Comparison of ENCODE assay signal across 8 mouse cellular contexts in genomic region chr2:104134150-104135056, GRCm38 (mm10). TPM values are rescaled to one million over a fixed set of nuclear protein-coding genes. Genes with fewer than 3 reads are reported as not detected.
A peak's percentile ranks its signal among the peaks of the same experiment; 100 is the strongest.
DNase-seq lines count a peak whose midpoint lies in the region; ATAC-seq and TF ChIP-seq lines count a peak whose summit lies in the region.

No protein-coding gene starts in this region.

- H3K4me2 ChIP-seq in heart, embryonic 16.5 days (ENCODE audit: low read depth, low read length) = no peak overlapping the region
- H3K4me2 ChIP-seq in liver, embryonic 11.5 days = no peak overlapping the region
- H3K4me2 ChIP-seq in neural tube, embryonic 11.5 days (ENCODE audit: low read depth) = no peak overlapping the region

- no peaks in the 10 kb centered on the region for H3K9me3 ChIP-seq in heart, embryonic 16.5 days (replicated peaks; ENCODE audit: control insufficient read depth, low read length)
- H3K9me3 ChIP-seq in liver, embryonic 11.5 days (ENCODE audit: control insufficient read depth, low read length) = no peaks in the 10 kb centered on the region
- H3K9me3 ChIP-seq in neural tube, embryonic 11.5 days (ENCODE audit: control insufficient read depth, low read length) = no peaks in the 10 kb centered on the region

- no peaks in the 10 kb centered on the region for H3K4me1 ChIP-seq in heart, embryonic 16.5 days (ENCODE audit: control insufficient read depth, insufficient read depth, low read length)
- peaks cover 16% of the 10 kb centered on the region for H3K4me1 ChIP-seq in liver, embryonic 11.5 days (replicated peaks; ENCODE audit: control insufficient read depth, insufficient read depth, low read length)
- no peaks in the 10 kb centered on the region for H3K4me1 ChIP-seq in neural tube, embryonic 11.5 days (ENCODE audit: control insufficient read depth, insufficient read depth, low read length)

- H3K27ac ChIP-seq in heart, embryonic 16.5 days (ENCODE audit: low read length) = no peak overlapping the region
- no peak overlapping the region for H3K27ac ChIP-seq in liver, embryonic 11.5 days (ENCODE audit: low read depth, low read length)
- H3K27ac ChIP-seq in neural tube, embryonic 11.5 days (ENCODE audit: low read depth, low read length) = no peak overlapping the region

- peak; percentile 91 for DNase-seq in embryo, embryonic 10.5 days (ENCODE audit: low spot score)
- peak; percentile 77 for DNase-seq in kidney, postnatal 10 days
- DNase-seq in liver, embryonic 11.5 days (ENCODE audit: low spot score) = peak; percentile 61
- peak; percentile 71 for DNase-seq in neural tube, embryonic 11.5 days (ENCODE audit: low spot score)
- DNase-seq in testis, postnatal 14 days (ENCODE audit: low spot score) = peak; percentile 49

- peak; percentile 87 for ATAC-seq in activated CD4-positive, CD25-positive, alpha-beta regulatory T cell, adult 4 months
- ATAC-seq in heart, embryonic 16.5 days (replicated peaks; ENCODE audit: extremely low read depth, insufficient read depth, low FRiP score) = 0 out of 2 replicates have a peak, but pooled peaks have one; percentile 33
- ATAC-seq in liver, embryonic 11.5 days (replicated peaks; ENCODE audit: low FRiP score) = no peak
- peak; percentile 45; the same call in 1 of the 2 replicates for ATAC-seq in neural tube, embryonic 11.5 days (ENCODE audit: insufficient read depth, low FRiP score, low TSS enrichment)

- no peak overlapping the region for H3K4me3 ChIP-seq in C2C12 (ENCODE audit: insufficient read depth, poor library complexity, severe bottlenecking)
- H3K4me3 ChIP-seq in heart, embryonic 16.5 days (ENCODE audit: low read length) = no peak overlapping the region
- no peak overlapping the region for H3K4me3 ChIP-seq in liver, embryonic 11.5 days (ENCODE audit: low read depth, low read length)
- no peak overlapping the region for H3K4me3 ChIP-seq in neural tube, embryonic 11.5 days (ENCODE audit: low read depth, low read length)

- TF ChIP-seq CTCF in C2C12 (IDR thresholded peaks at IDR 0.05; ENCODE audit: control insufficient read depth, insufficient read depth, insufficient read length) = peak; percentile 34

- WGBS in heart, embryonic 16.5 days = 46% methylated on average over 8 of the region's 8 CpGs
- WGBS in liver, embryonic 11.5 days = 43% methylated on average over 8 of the region's 8 CpGs
- 48% methylated on average over 8 of the region's 8 CpGs for WGBS in neural tube, embryonic 11.5 days

- H3K36me3 ChIP-seq in C2C12 (ENCODE audit: control insufficient read depth, insufficient read depth) = no peaks in the 10 kb centered on the region
- no peaks in the 10 kb centered on the region for H3K36me3 ChIP-seq in heart, embryonic 16.5 days (ENCODE audit: control insufficient read depth, insufficient read depth)
- no peaks in the 10 kb centered on the region for H3K36me3 ChIP-seq in liver, embryonic 11.5 days (ENCODE audit: control insufficient read depth, insufficient read depth, low read length)
- no peaks in the 10 kb centered on the region for H3K36me3 ChIP-seq in neural tube, embryonic 11.5 days (ENCODE audit: control insufficient read depth, insufficient read depth, low read length)

- H3K9ac ChIP-seq in heart, embryonic 16.5 days (ENCODE audit: low read length) = no peak overlapping the region
- no peak overlapping the region for H3K9ac ChIP-seq in liver, embryonic 11.5 days (ENCODE audit: low read depth, low read length)
- no peak overlapping the region for H3K9ac ChIP-seq in neural tube, embryonic 11.5 days (ENCODE audit: low read length)

- H3ac ChIP-seq in C2C12 (ENCODE audit: control insufficient read depth, insufficient read length, low read depth) = no peak overlapping the region

- H3K27me3 ChIP-seq in C2C12 (ENCODE audit: control insufficient read depth, insufficient read depth, insufficient read length) = no peaks in the 10 kb centered on the region
- H3K27me3 ChIP-seq in heart, embryonic 16.5 days (ENCODE audit: control insufficient read depth, insufficient read depth, low read length) = no peaks in the 10 kb centered on the region
- no peaks in the 10 kb centered on the region for H3K27me3 ChIP-seq in liver, embryonic 11.5 days (replicated peaks; ENCODE audit: control insufficient read depth, insufficient read depth, low read length)
- H3K27me3 ChIP-seq in neural tube, embryonic 11.5 days (ENCODE audit: control insufficient read depth, insufficient read depth, low read length) = no peaks in the 10 kb centered on the region

- no peaks in the 10 kb centered on the region for H3K79me3 ChIP-seq in C2C12 (ENCODE audit: low read depth)

- H3K79me2 ChIP-seq in C2C12 (ENCODE audit: control insufficient read depth, insufficient read depth) = no peaks in the 10 kb centered on the region

TF ChIP-seq in C2C12, 6 proteins besides CTCF, POLR2A, EP300 and RAD21:
- TF ChIP-seq FOSL1 (IDR thresholded peaks at IDR 0.05; ENCODE audit: insufficient read depth, low read length, poor library complexity, severe bottlenecking) (no peak), CEBPB (IDR thresholded peaks at IDR 0.05; ENCODE audit: low read depth) (no peak), MAX (IDR thresholded peaks at IDR 0.05) (no peak), USF1 (IDR thresholded peaks at IDR 0.05; ENCODE audit: low read depth) (no peak), MYOG (IDR thresholded peaks at IDR 0.05; ENCODE audit: control insufficient read depth, extremely low read depth, insufficient read length) (no peak), MYOD1 (IDR thresholded peaks at IDR 0.05; ENCODE audit: control insufficient read depth, insufficient read length, low read depth) (no peak)

RNA-seq across cellular contexts. Expression of gene A930018P22Rik, which starts 11.8 kb away (rescaled TPM):
- polyA plus RNA-seq in C2C12 (2012; fragmentation: generic; extraction: Trizol) = 0.13 TPM
- polyA plus RNA-seq in activated CD4-positive, CD25-positive, alpha-beta regulatory T cell, adult 4 months (2017; shearing (Covaris generic)) = not detected
- 0.19 TPM in 1 of 2 replicates, not detected in the other for polyA plus RNA-seq in heart, embryonic 16.5 days (2015; fragmentation: Nextera tagmentation; extraction: Ambion mirVana)
- polyA plus RNA-seq in liver, embryonic 11.5 days (2014; fragmentation: Nextera tagmentation; extraction: Ambion mirVana) = 0.23 TPM in 1 of 2 replicates, not detected in the other
- polyA plus RNA-seq in neural tube, embryonic 11.5 days (2014; fragmentation: Nextera tagmentation; extraction: Ambion mirVana) = not detected in 2 replicates

RNA-seq across cellular contexts. Expression of gene Cd59a, which starts 38.8 kb away (rescaled TPM):
- 2.2 TPM for polyA plus RNA-seq in C2C12 (2012; fragmentation: generic; extraction: Trizol)
- under 1 TPM in 1 of 2 experiments, not detected in 1; 0.20 TPM for polyA plus RNA-seq in activated CD4-positive, CD25-positive, alpha-beta regulatory T cell, adult 4 months (2017; shearing (Covaris generic))
- polyA plus RNA-seq in heart, embryonic 16.5 days (2015; fragmentation: Nextera tagmentation; extraction: Ambion mirVana) = 51.5 and 53.5 TPM in 2 replicates
- 73.4 and 77.6 TPM in 2 replicates for polyA plus RNA-seq in liver, embryonic 11.5 days (2014; fragmentation: Nextera tagmentation; extraction: Ambion mirVana)
- polyA plus RNA-seq in neural tube, embryonic 11.5 days (2014; fragmentation: Nextera tagmentation; extraction: Ambion mirVana) = 29.1 and 32.5 TPM in 2 replicates
